Mouse (Mus musculus) testis, adult 2 months (tissue): ENCODE data around the gene Gm6377.

Experiments
- CTCF ChIP-seq: fragments of 200-500 bp; IDR thresholded peaks from 2 replicates; pipeline ENCODE4 v1.5.1; 2012; ENCODE audit warnings: low read depth, mild to moderate bottlenecking, inconsistent platforms, low read length, moderate library complexity; ENCODE audit not compliant: control insufficient read depth, insufficient read depth, insufficient replicate concordance
- POLR2A ChIP-seq: fragments of 200-500 bp; IDR thresholded peaks from 2 replicates; pipeline ENCODE4 v1.6.1; 2012; ENCODE audit warnings: low read depth, mild to moderate bottlenecking, inconsistent platforms, low read length, moderate library complexity; ENCODE audit not compliant: control insufficient read depth

DNA sequence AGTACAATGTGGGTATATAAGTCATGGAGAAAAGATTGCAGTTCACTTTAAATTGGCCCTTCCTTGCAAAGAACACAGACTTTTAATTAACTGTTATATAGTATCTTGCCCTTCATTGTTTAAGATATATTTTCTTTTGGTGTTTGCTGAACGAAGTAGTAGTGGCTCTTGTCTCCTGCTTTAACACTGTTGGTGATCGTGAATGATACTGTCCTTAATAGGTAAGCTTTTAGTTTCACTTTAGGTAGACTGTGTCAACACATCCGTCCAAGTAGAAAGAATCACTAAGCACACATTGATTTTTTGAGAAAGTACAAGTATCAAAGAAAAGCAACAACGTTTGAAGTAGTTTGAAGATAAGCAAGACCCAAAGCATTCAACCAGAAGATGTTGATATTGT is 35.7 kb upstream of the Gm6377 start:
- TF ChIP-seq CTCF (no peak), POLR2A (no peak)
